Mouse (Mus musculus): ENCODE data around the gene Olfr1344. TPM values are rescaled to one million over a fixed set of nuclear protein-coding genes. Genes with fewer than 3 reads are reported as not detected.
"Not testable (repeated sequence)": the region's sequence is repeated elsewhere in the genome, so short reads cannot be mapped to it uniquely, and the experiment has no call there.

Olfr1344 gene
- total RNA-seq (2017): not detected in 2 replicates

DNA sequence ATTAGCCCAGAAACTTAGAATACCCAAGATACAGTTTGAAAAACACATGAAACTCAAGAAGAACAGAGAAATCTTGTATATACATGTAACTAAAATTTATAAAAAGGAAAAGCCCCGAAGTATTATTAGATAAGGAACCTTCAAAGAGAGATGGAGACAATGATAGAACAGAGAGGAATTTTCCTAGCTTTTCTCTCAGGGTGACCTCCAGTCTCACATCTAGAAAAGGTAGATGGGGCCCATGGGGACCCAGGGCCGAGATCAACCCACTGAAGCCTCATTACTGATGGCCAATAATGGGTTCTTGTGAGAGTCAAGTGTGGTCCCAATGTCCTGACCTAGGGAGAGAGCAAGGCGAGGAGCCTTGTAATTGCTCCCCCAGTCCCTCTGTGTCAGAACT lies at the start of gene Olfr1344:
TSS of gene Olfr1344 (plus strand) at position 301 of the 400 bp plus-strand sequence.
- ATAC-seq (replicated peaks; ENCODE audit: low read depth, poor library complexity, severe bottlenecking): no peak

DNA sequence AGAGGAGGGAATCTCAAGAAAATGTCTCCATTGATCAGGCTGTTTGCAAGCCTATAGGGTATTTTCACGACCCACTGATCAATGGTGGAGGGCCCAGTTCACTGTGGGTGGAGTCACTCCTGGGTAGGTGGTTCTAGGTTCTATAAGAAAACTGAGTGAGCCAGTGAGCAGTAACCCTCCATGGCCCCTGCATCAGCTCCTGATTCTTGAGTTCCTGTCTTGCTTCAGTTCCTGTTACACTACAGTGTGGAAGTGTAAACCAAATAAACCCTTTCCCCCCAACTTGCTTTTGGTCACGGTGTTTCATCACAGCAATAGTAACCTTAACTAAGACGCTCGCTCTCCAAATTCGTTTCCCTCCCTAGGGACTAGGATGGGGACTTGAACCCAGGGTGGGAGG lies 49.5 kb upstream of the Olfr1344 start:
- ATAC-seq (replicated peaks; ENCODE audit: low read depth, poor library complexity, severe bottlenecking): no peak

DNA sequence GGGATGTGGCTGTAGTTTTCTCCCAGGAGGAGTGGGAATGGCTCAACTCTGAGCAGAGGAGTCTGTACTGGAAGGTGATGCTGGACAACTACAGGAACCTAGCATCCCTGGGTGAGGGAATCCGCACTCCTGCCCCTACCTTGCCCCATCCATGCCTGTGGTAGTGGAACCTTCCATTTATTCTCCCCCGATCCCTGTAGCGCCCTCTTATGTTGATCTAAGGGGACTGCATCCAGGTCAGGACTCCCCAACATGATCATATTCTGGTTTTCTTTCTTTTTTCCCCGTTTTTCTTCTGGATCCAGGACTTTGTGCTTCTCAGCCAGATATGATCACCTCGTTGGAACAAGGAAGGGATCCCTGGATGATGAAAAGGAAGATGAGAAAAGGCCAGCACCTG lies 49.0 kb upstream of the Olfr1344 start:
- ATAC-seq (replicated peaks; ENCODE audit: low read depth, poor library complexity, severe bottlenecking): peak; percentile 39; the same call in 1 of the 2 replicates

DNA sequence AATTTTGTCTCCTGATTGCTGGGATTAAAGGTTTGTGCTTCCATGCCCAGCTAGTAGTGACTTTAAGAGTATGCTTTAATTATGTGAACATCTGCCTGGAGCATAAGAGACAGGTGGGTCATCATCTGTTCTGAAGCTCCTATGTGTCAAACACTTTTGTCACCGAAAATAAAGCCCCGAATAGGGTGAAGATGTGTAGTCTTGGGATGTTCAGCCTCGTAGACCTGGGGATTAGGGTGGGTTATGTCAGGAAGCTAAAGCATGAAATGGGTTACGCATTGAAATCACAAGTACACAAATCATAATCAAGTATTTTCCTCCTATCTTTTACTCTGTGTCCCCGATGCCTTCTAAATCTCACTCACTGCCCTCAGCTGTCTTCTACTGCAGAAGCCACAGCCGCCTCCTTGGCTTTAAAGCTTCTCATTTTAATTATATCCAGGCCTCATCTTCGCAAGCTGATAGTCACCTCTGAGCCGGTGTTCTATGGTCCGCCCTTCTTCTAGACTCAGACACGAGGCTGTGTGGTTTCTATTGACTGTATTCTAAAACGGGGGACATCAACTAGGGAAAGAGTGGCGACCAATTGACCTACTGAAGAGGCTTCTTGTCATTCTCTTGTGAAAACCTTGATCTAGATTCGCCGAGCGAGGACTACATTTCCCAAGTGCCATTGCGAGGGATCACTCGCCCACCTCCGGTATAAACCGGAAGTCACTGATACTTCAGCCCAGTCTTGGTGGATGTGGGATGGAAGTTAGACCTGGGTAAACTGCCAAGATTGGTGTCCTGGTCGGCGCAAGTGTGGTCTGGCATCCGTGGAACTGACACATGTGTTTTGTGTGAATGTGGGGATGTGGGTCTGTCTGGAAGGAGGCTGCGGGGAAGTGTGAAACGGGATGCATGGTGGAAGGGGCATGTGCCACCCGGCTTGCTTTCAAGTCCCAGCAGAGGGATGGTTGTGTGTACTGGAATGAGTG lies 40.2 kb upstream of the Olfr1344 start, which contains the start of gene Smim17:
TSS of gene Smim17 (plus strand) at position 720 of the 980 bp plus-strand sequence.
- ATAC-seq (replicated peaks; ENCODE audit: low read depth, poor library complexity, severe bottlenecking): peak; percentile 98

DNA sequence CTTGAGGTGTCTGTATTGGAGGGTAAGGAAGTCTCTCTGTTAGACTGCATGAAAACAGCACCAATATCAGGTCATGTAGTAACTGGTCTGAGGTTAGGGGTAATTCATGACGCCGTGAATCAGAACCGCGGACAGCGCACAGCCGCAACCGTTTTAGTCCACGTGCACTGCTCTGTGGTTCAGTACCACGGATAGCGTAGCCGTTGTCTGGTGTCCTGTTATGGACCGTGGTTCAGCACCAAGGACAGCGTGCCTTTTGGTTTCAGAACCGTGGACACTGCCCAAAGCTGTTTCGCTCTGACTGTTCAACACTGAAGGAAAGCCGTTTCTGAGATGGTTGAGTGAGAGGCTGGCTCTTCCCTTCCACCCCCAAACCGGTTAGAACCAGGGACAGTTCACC lies 28.4 kb upstream of the Olfr1344 start, which contains the start of gene Gm20715:
TSS of gene Gm20715 (plus strand) at position 235 of the 400 bp plus-strand sequence.
- ATAC-seq (replicated peaks; ENCODE audit: low read depth, poor library complexity, severe bottlenecking): peak; percentile 100

- ATAC-seq (replicated peaks; ENCODE audit: low read depth, poor library complexity, severe bottlenecking): no peak
Measured at GRCm38 (mm10) chr7:6414626-6415441, 23.7 kb upstream of the Olfr1344 start.

DNA sequence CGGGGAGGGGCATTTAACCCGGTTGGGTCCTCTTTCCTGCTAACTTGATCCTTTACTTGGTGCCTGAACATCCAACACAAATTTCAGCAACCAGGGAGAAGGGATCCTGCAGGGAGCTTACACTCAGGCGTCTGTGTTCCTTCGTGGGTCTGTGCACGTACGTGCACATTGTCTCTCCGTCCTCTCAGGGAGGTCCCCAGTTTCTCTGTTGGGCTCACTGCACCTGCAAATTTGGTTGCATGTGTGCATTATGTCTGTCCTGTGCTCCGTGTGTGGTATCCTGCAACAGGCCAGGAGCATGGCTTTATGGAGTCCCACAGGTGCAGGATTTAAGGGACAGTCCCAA lies 23.1 kb upstream of the Olfr1344 start:
- no peak for ATAC-seq (replicated peaks; ENCODE audit: low read depth, poor library complexity, severe bottlenecking)

DNA sequence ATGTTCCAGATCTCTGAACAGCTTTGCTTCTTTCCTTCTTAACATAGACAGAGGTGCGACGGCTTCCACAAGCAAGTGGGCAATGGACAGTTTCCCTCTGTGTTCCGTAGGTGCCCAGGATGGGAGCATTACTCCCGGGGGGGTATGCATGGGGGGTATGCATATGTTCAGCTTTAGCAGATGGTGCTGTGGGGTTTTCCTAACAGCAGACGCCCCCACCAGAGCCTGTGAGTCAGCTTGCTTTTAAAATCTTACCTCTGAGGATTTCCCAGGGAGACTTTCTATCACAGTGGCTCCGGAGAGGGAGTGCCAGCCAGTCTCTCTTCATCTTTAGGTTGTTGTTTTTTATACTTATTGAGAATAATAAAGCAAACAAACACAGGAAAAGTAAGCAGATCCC lies 18.6 kb upstream of the Olfr1344 start:
- ATAC-seq (replicated peaks; ENCODE audit: low read depth, poor library complexity, severe bottlenecking): no peak

DNA sequence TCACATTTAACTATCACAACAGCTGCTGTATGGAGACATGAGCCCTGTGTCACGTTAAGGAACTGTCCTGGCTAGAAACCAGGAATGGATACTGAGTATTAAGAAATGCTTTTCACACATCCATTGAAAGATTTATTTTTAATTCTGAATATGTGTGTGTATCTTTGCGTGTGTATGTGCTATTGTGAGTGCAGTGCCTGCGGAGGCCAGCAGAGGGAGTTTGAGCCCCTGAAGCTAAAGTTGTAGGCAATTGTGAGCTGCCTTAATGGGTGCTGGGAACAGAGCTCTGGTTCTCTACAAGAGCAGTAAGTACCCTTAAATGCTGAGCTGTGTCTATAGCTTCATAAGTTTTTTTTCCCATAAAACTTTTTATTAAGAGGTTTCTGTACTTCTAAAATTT lies 9.1 kb upstream of the Olfr1344 start:
- no peak for ATAC-seq (replicated peaks; ENCODE audit: low read depth, poor library complexity, severe bottlenecking)

- peak; percentile 87 for ATAC-seq (replicated peaks; ENCODE audit: low read depth, poor library complexity, severe bottlenecking)
Measured at GRCm38 (mm10) chr7:6430342-6430741, 8.1 kb upstream of the Olfr1344 start.

- ATAC-seq (replicated peaks; ENCODE audit: low read depth, poor library complexity, severe bottlenecking): no peak
Measured at GRCm38 (mm10) chr7:6441173-6441572, 2.7 kb downstream of the Olfr1344 start.

DNA sequence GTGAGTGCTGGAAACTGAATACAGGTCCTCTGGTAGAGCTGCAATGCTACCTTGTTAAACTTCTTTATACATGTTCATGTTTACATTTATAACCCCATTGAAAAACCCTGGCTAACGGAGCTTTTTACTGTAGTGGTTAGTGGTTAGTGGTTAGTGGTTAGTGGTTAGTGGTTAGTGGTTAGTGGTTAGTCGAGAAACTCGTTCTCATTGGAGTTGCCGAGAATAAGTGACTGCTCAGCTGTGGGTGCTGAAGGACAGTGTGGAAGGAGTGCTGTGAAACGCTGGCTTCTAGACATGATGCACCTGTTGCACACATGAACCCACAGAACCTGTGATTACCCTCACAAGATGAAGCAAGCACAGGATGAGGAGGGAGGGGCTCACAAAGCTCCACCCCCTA lies 9.3 kb downstream of the Olfr1344 start:
- ATAC-seq (replicated peaks; ENCODE audit: low read depth, poor library complexity, severe bottlenecking): 0 out of 2 replicates have a peak, but pooled peaks have one; percentile 47

GRCm38 (mm10) chr7:6455868-6456267 lies 17.4 kb downstream of the Olfr1344 start, which contains the start of gene Olfr1336:
Gene Olfr1336 (plus strand): TSS chr7:6456168.
- ATAC-seq (replicated peaks; ENCODE audit: low read depth, poor library complexity, severe bottlenecking): no peak

DNA sequence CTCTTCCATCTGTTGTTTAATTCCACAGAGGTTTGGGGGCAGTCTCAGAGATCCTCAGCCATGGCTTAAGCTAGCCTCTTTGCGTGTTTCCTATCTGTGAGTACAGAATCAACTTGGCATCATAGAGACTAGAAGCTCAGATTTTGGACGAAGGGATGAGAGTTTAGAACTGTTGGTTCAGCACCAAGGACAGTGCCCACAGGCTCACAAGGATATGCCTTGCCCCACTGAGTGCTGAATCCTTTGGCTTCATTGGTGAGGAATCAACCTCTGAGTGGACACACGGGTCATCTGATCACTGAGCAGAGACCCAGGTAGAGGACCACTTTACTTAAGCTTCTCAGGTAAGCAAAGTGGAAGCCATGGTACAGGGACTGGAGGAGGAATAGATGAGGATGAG lies 17.9 kb downstream of the Olfr1344 start:
- ATAC-seq (replicated peaks; ENCODE audit: low read depth, poor library complexity, severe bottlenecking): no peak

GRCm38 (mm10) chr7:6466951-6467350 lies 28.5 kb downstream of the Olfr1344 start, which contains the start of gene Olfr1346:
Gene Olfr1346 (plus strand): TSS chr7:6467101.
- no peak for ATAC-seq (replicated peaks; ENCODE audit: low read depth, poor library complexity, severe bottlenecking)

DNA sequence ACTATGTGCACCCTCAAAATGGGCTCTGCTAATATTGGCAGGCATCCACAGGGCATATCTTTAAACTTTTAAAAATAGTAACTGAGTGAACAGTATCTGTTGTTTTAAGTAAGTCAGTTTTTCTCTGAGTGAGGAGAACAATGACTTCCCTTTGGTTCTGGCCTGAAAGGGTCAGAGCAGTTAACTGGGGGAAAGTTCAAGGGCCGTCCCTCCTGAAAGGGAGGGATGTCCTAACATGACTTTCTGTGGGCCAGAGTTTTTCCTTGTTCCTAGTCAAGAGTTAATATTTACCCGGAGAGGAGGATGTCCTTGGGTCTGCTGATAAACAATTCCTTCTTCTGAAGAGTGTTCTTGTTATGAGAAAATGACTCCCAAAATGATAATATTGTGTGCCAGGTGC lies 39.1 kb downstream of the Olfr1344 start:
- ATAC-seq (replicated peaks; ENCODE audit: low read depth, poor library complexity, severe bottlenecking): not testable (repeated sequence)

GRCm38 (mm10) chr7:6486841-6487240 lies 48.4 kb downstream of the Olfr1344 start, which contains the start of gene Olfr5:
Gene Olfr5 (minus strand): TSS chr7:6486941.
- no peak for ATAC-seq (replicated peaks; ENCODE audit: low read depth, poor library complexity, severe bottlenecking)
